Mouse (Mus musculus) embryonic facial prominence, embryonic 13.5 days (tissue): Measurements from ENCODE around the gene Myo1d. TPM values are rescaled to one million over a fixed set of nuclear protein-coding genes. Genes with fewer than 3 reads are reported as not detected.

Experiments used
- ATAC-seq: fragments of 200-750 bp; cut with Nextera tagmentation; 2 replicates; pipeline ENCODE4 v1.8.0; 2017; ENCODE audit warnings: low read depth; ENCODE audit not compliant: insufficient number of reproducible peaks, insufficient read depth, low FRiP score, low TSS enrichment
- H3K27ac ChIP-seq: fragments of 300-500 bp; sonication (generic); 2 replicates; pipeline ENCODE4 v1.5.1; 2015; ENCODE audit warnings: moderate library complexity, mild to moderate bottlenecking, inconsistent platforms
- H3K27me3 ChIP-seq: fragments of 300-500 bp; sonication (generic); 2 replicates; pipeline ENCODE4 v1.6.1; 2015; ENCODE audit warnings: mild to moderate bottlenecking, inconsistent platforms
- H3K36me3 ChIP-seq: fragments of 300-500 bp; sonication (generic); 2 replicates; pipeline ENCODE4 v1.6.1; 2015; ENCODE audit warnings: mild to moderate bottlenecking, inconsistent platforms
- H3K4me1 ChIP-seq: fragments of 300-500 bp; sonication (generic); 2 replicates; pipeline ENCODE4 v1.6.1; 2015; ENCODE audit warnings: inconsistent platforms
- H3K4me2 ChIP-seq: fragments of 300-500 bp; sonication (generic); 2 replicates; pipeline ENCODE4 v1.6.1; 2015; ENCODE audit warnings: moderate library complexity, mild to moderate bottlenecking, inconsistent platforms
- H3K4me3 ChIP-seq: fragments of 300-500 bp; sonication (generic); 2 replicates; pipeline ENCODE4 v1.5.1; 2015; ENCODE audit warnings: mild to moderate bottlenecking, inconsistent platforms
- H3K9ac ChIP-seq: fragments of 300-500 bp; sonication (generic); 2 replicates; pipeline ENCODE4 v1.6.1; 2015; ENCODE audit warnings: mild to moderate bottlenecking, inconsistent platforms
- H3K9me3 ChIP-seq: fragments of 300-500 bp; sonication (generic); 2 replicates; pipeline ENCODE4 v1.6.1; 2016; ENCODE audit warnings: inconsistent platforms
- WGBS: fragments of 180-500 bp; shearing (Covaris S2); methylation state at CpG from one replicate; pipeline ENCODE4 v1.1.7; 2015; ENCODE audit warnings: mixed read lengths; 5-methylcytosine and 5-hydroxymethylcytosine counted together
- polyA plus RNA-seq: library from polyadenylated mRNA; unstranded; fragments of >200 nt; fragmentation: Nextera tagmentation; extraction: Ambion mirVana; gene quantifications from 2 replicates; pipeline ENCODE4 v1.2.1, GENCODE M21; 2015

Myo1d gene
- polyA plus RNA-seq, 1 experiment from 2014 or later: 7.7 TPM

DNA sequence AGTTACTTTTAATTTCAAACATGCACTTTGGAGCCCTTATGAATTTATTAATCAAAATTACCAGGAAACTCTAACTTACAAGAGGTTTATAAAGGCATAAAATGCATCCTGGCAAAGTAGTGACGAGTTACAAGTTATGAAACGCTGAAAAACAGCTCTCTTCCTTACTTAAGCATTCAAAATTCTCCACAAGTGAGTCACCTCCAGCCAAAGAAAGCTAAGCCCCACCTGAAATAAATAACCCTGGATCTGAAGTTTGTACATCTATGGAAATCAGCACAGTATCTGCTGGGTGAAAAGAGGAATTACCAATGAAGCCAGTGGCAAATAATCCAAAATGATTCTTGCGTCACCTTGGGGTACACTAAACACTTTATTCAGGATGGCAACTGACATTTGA lies 20.8 kb downstream of the Myo1d start:
- H3K4me2 ChIP-seq: no peak overlapping the region
- no peaks in the 10 kb centered on the region for H3K27me3 ChIP-seq
- no peaks in the 10 kb centered on the region for H3K9me3 ChIP-seq
- no peak overlapping the region for H3K9ac ChIP-seq
- H3K36me3 ChIP-seq: no peaks in the 10 kb centered on the region
- no peak for ATAC-seq
- peaks cover 6% of the 10 kb centered on the region; the same call in 1 of the 2 replicates for H3K4me1 ChIP-seq
- no peak overlapping the region for H3K4me3 ChIP-seq
- no peak overlapping the region for H3K27ac ChIP-seq
- 86% methylated on average over 3 of the region's 3 CpGs for WGBS

DNA sequence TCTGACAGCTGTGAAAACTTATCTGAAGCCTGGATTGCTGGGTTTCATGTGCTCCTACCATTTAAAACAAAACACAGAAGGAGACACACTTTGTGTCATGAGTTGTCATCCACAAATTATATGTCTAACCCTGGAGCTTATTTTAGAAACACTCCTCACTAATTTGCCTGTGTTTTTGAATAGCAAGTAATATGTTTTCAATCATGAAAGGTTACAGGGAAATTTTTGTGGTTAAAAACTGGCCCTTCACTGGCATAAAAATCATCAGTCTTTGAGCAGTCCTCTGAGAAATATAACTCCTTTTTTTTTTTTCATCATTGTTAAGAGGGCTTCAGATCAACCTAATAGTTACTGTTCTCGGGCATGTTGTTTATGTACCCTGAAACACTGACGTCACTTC lies 25.6 kb downstream of the Myo1d start:
- Histone ChIP-seq H3K9ac (no peak overlapping the region), H3K4me2 (no peak overlapping the region), H3K27me3 (no peaks in the 10 kb centered on the region), H3K27ac (no peak overlapping the region), H3K4me3 (no peak overlapping the region), H3K36me3 (no peaks in the 10 kb centered on the region), H3K9me3 (no peaks in the 10 kb centered on the region), H3K4me1 (peaks cover 11% of the 10 kb centered on the region; the same call in 1 of the 2 replicates)
- 32% methylated on average over 2 of the region's 2 CpGs for WGBS
- no peak for ATAC-seq

GRCm38 (mm10) chr11:80751168-80751567 lies 28.7 kb downstream of the Myo1d start:
- Histone ChIP-seq H3K4me3 (no peak overlapping the region), H3K27ac (no peak overlapping the region), H3K36me3 (no peaks in the 10 kb centered on the region), H3K4me2 (no peak overlapping the region), H3K9me3 (no peaks in the 10 kb centered on the region), H3K27me3 (no peaks in the 10 kb centered on the region), H3K4me1 (peaks cover 21% of the 10 kb centered on the region), H3K9ac (no peak overlapping the region)
- WGBS: 88% methylated on average over 1 of the region's 1 CpGs
- ATAC-seq: no peak

DNA sequence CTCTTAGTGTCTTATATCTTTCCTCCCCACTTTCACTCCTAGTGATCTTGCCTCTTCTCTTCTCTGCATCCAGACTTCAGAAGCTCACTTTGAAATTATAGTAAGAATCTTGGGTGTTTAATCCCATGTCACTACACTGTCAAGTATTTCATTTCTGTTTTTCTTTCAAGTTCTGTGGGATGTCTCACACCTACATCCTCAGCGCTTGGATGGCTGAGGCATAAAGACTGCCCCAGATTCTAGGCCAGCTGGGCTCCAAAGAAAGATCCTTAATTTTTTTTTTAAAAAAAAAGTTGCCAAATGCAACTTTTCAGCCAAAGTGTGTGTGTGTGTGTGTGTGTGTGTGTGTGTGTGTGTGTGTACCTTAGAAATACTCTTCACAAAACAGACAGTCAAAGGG lies 30.6 kb downstream of the Myo1d start:
- no peak for ATAC-seq
- WGBS: 94% methylated on average over 1 of the region's 1 CpGs

GRCm38 (mm10) chr11:80745426-80745825 lies 34.4 kb downstream of the Myo1d start:
- peaks cover 10% of the 10 kb centered on the region for H3K4me1 ChIP-seq
- H3K27ac ChIP-seq: no peak overlapping the region
- no peaks in the 10 kb centered on the region for H3K27me3 ChIP-seq
- no peak overlapping the region for H3K9ac ChIP-seq
- no peak overlapping the region for H3K4me2 ChIP-seq
- no peak overlapping the region for H3K4me3 ChIP-seq
- H3K9me3 ChIP-seq: no peaks in the 10 kb centered on the region
- ATAC-seq: no peak
- no peaks in the 10 kb centered on the region for H3K36me3 ChIP-seq
- 66% methylated on average over 5 of the region's 5 CpGs for WGBS

More for the DNA sequence above, 30.6 kb downstream of the Myo1d start:
- H3K4me3 ChIP-seq: no peak overlapping the region
- no peaks in the 10 kb centered on the region for H3K9me3 ChIP-seq
- no peak overlapping the region for H3K9ac ChIP-seq
- H3K36me3 ChIP-seq: no peaks in the 10 kb centered on the region
- peaks cover 16% of the 10 kb centered on the region for H3K4me1 ChIP-seq
- H3K4me2 ChIP-seq: no peak overlapping the region
- H3K27ac ChIP-seq: no peak overlapping the region
- no peaks in the 10 kb centered on the region for H3K27me3 ChIP-seq

- Histone ChIP-seq H3K9ac (no peak overlapping the region), H3K4me3 (no peak overlapping the region), H3K27me3 (no peaks in the 10 kb centered on the region), H3K36me3 (no peaks in the 10 kb centered on the region), H3K4me2 (no peak overlapping the region), H3K9me3 (no peaks in the 10 kb centered on the region), H3K27ac (no peak overlapping the region), H3K4me1 (peaks cover 10% of the 10 kb centered on the region)
- WGBS: 85% methylated on average over 4 of the region's 4 CpGs
- no peak for ATAC-seq
These were observed 35.9 kb downstream of the Myo1d start for GRCm38 (mm10) chr11:80743823-80744410.

- Histone ChIP-seq H3K4me2 (no peak overlapping the region), H3K27ac (no peak overlapping the region), H3K36me3 (no peaks in the 10 kb centered on the region), H3K9me3 (no peaks in the 10 kb centered on the region), H3K4me3 (no peak overlapping the region), H3K4me1 (peaks cover 10% of the 10 kb centered on the region), H3K9ac (no peak overlapping the region), H3K27me3 (no peaks in the 10 kb centered on the region)
- WGBS: 95% methylated on average over 4 of the region's 4 CpGs
- no peak for ATAC-seq
These were observed 37.4 kb downstream of the Myo1d start for GRCm38 (mm10) chr11:80742462-80742861.

GRCm38 (mm10) chr11:80734771-80735170 lies 45.1 kb downstream of the Myo1d start:
- no peak for ATAC-seq
- Histone ChIP-seq H3K4me2 (no peak overlapping the region), H3K9ac (no peak overlapping the region), H3K27ac (no peak overlapping the region), H3K9me3 (no peaks in the 10 kb centered on the region), H3K4me1 (no peaks in the 10 kb centered on the region), H3K4me3 (no peak overlapping the region), H3K27me3 (no peaks in the 10 kb centered on the region), H3K36me3 (no peaks in the 10 kb centered on the region)
- WGBS: 66% methylated on average over 2 of the region's 2 CpGs

GRCm38 (mm10) chr11:80724701-80725100 lies 55.1 kb downstream of the Myo1d start:
- H3K4me1 ChIP-seq: 0 out of 2 replicates have a peak, but pooled peaks cover 4% of the 10 kb centered on the region
- H3K9me3 ChIP-seq: no peaks in the 10 kb centered on the region
- H3K4me2 ChIP-seq: no peak overlapping the region
- no peak overlapping the region for H3K4me3 ChIP-seq
- no peak overlapping the region for H3K9ac ChIP-seq
- H3K27me3 ChIP-seq: no peaks in the 10 kb centered on the region
- WGBS: 75% methylated on average over 12 of the region's 12 CpGs
- no peak for ATAC-seq
- H3K27ac ChIP-seq: no peak overlapping the region
- H3K36me3 ChIP-seq: no peaks in the 10 kb centered on the region

DNA sequence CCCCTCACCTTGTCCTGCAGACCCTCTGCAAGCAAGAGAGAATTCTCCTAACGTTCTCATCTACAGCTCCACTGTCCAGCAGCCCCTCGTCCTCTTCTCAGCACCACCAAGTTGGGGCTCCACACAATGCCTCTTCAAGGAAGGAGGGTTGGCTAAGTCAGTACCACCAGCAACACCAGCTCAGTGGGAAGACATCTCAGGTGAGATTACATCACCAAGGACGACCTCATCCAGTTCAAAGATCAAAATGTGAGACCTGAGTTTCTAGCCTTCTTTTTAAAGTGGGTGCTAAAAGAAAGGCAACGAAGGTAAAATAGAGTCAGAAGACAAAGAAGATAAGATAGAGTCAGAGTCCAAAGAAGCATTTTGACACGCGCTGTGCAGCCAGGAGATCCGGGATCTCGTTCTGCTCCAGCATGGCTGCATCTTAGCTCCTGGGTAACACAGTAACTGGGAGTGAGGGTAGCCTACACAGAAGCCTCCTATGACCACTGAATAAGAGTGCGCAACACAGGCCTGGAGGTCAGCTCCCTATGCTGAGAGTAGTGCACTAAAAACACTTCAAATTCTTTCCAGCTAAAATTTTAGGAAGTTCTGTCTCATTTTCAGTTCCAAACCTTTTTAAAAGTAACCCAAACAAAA lies 56.3 kb downstream of the Myo1d start:
- H3K4me1 ChIP-seq: peaks cover 8% of the 10 kb centered on the region
- H3K36me3 ChIP-seq: no peaks in the 10 kb centered on the region
- H3K9me3 ChIP-seq: no peaks in the 10 kb centered on the region
- H3K27me3 ChIP-seq: no peaks in the 10 kb centered on the region
- ATAC-seq: no peak
- H3K4me3 ChIP-seq: no peak overlapping the region
- no peak overlapping the region for H3K9ac ChIP-seq
- 89% methylated on average over 9 of the region's 9 CpGs for WGBS
- H3K4me2 ChIP-seq: no peak overlapping the region
- H3K27ac ChIP-seq: no peak overlapping the region

GRCm38 (mm10) chr11:80719014-80719413 lies 60.8 kb downstream of the Myo1d start:
- H3K4me2 ChIP-seq: no peak overlapping the region
- no peak for ATAC-seq
- 31% methylated on average over 1 of the region's 1 CpGs for WGBS
- H3K9ac ChIP-seq: no peak overlapping the region
- no peaks in the 10 kb centered on the region for H3K9me3 ChIP-seq
- H3K4me1 ChIP-seq: peaks cover 5% of the 10 kb centered on the region
- H3K27me3 ChIP-seq: no peaks in the 10 kb centered on the region
- no peak overlapping the region for H3K4me3 ChIP-seq
- H3K36me3 ChIP-seq: no peaks in the 10 kb centered on the region
- no peak overlapping the region for H3K27ac ChIP-seq

GRCm38 (mm10) chr11:80718036-80718435 lies 61.8 kb downstream of the Myo1d start:
- no peaks in the 10 kb centered on the region for H3K36me3 ChIP-seq
- ATAC-seq: no peak
- H3K4me2 ChIP-seq: no peak overlapping the region
- H3K27ac ChIP-seq: no peak overlapping the region
- no peak overlapping the region for H3K4me3 ChIP-seq
- peaks cover 5% of the 10 kb centered on the region for H3K4me1 ChIP-seq
- H3K9me3 ChIP-seq: no peaks in the 10 kb centered on the region
- no peak overlapping the region for H3K9ac ChIP-seq
- H3K27me3 ChIP-seq: no peaks in the 10 kb centered on the region
